Mouse (Mus musculus): ENCODE data around the gene Cdcp2.

DNA sequence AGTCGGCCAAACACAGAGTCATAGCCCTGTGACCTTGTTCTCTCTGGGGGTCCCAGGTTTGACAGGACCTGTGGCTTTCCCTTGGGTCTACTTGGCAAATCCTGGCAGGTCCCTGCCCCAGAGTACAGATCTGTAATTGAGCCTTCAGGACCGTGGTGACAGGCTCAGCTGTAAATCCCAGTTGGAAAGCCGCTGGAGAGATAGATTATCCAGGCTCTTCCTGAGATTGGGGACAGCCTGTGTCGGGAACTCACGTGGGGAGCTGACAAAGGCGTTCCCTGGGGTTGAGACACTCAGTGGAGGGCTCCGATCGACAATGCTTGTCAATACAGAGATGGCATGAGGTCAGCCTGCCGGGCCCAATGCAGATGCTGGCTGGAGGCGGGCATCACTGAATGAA, 29.7 kb downstream of the Cdcp2 start:
- TF ChIP-seq CTCF (IDR thresholded peaks at IDR 0.05; ENCODE audit: control insufficient read depth, insufficient read depth, insufficient read length) (no peak), MAX (IDR thresholded peaks at IDR 0.05) (no peak), FOSL1 (IDR thresholded peaks at IDR 0.05; ENCODE audit: insufficient read depth, low read length, poor library complexity, severe bottlenecking) (no peak)
